Mouse (Mus musculus) mature B cell (primary cell): ENCODE data around the gene Galnt4.

ENCODE experiments used
- in situ Hi-C: fragments of 300-500 bp; cut with MboI; formaldehyde crosslinking; loops from 2 replicates; pipeline ENCODE4 v1.14.3; 2019

The Galnt4 gene

DNA sequence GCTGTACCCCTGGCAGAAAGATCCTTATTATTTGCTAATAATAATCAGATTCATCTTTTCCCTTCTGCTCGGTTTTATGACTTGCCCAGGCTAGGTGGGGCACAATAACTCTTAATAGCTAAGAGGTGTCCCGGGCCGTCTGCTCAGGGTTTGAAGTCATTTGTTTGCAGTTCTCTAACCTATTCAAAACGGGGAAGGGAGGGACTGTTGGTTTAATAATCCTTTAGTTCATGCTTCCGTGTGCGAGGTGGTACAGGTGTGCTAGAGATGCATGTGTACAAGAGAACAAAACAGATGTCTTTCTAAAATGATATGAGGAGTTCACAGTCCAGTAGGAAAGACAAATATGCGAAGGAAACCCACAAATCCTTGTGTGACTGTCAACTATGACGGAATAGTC is 6.3 kb downstream of the Galnt4 start:
- in situ Hi-C loops: no loop called here

DNA sequence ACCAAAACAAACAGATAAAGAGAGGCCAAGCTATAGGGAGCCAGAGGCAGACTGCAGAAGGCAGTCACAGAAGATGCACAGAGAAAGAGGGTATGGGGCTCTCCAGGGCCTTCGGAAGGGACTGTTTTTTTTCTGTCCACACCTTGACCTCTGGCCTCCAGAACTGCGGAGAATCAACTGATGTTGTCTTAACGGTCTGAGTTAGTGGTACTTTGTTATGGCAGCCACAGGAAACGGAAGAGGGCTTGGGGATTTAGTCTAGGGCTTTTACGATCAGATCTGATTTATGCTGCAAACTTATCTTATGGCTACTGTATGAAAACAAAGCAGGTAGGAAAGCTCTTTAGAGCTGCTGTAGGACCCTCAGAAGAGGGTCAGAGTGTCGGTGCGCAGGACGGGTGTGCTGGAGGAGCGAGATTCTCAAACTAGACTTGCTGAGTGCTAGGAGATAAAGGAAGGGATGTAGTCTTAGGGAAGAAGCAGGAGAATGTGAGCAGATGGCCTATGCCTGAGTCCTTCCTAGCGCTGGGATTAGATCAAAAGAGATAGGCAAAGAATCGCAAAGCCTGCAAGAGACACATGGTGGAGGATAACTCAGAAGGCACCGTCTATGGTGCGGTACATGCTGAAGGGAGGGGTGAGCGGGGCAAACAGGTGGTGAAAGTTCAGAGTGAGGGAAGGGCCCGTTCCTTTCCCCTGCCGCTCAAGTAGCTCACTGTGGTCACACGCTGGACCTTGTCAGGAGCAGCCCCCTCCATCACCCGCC is 7.7 kb downstream of the Galnt4 start:
- in situ Hi-C loops: no loop called here

DNA sequence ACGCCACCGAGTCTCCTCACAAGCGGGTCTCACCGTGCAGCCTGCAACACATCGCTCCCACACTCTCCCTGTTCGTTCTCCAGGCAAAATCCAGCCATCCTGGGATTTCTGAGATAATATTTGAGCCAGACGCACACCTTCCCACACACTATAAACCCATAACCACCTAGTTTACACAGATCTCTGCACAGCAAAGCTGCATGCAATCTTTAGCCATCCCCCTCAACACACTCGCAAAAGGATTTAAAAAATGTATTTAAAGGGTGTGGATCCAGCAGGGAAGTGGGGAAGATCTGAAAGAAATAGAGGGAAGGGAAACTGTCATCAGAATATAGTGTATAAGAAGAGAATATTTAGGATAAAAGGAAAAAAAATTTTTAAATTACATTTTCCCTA is 8.3 kb downstream of the Galnt4 start:
- in situ Hi-C loops: no loop called here

- in situ Hi-C loops: no loop called here
Measured at GRCm38 (mm10) chr10:99116650-99117615, 9.0 kb downstream of the Galnt4 start.

DNA sequence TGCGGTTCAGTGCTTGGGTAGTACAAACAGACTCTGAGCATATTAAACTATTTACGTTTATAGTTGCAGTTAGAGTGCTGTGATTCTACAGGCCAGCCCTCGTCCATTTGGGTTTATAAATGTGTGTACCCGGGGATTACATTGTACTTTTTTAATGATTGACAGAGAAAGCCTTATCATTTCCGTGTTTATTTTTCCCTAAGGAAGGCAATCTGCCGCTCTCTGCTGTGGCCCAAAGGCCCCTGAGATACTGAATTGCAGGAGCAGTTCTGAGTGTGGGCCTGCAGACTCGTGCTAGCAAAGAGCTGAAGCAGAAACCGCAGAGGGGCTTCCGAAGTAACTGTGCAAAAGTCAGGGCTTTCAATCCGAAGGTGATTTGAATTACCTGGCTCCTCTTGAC is 9.9 kb downstream of the Galnt4 start:
- in situ Hi-C loops: no loop called here

DNA sequence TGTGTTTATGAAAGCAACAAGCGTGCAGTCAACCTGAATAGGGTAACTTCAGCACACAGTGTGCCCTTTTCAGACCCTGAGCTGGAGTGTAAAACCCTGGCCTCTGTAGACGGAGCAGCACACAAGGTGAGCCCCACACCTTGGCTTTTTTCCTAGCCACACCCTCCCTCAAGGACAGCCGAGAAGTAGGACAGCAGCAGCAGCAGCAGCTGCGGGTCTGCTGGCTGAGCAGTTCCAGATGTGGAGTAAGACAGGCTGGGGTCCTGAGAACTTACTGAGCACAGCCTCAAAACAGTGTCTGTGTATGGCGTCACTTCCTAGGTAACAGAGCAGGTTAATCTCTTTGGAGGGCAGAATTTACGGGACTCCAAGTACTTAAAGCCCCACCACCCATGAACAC is 10.7 kb downstream of the Galnt4 start:
- in situ Hi-C loops: no loop called here

- in situ Hi-C loops: no loop called here
Measured at GRCm38 (mm10) chr10:99119471-99119870, 11.5 kb downstream of the Galnt4 start.

GRCm38 (mm10) chr10:99126225-99126624 is 18.3 kb downstream of the Galnt4 start, which contains the start of gene Phxr2:
Gene Phxr2 (minus strand): TSS chr10:99126325.
- in situ Hi-C loops: no loop called here

DNA sequence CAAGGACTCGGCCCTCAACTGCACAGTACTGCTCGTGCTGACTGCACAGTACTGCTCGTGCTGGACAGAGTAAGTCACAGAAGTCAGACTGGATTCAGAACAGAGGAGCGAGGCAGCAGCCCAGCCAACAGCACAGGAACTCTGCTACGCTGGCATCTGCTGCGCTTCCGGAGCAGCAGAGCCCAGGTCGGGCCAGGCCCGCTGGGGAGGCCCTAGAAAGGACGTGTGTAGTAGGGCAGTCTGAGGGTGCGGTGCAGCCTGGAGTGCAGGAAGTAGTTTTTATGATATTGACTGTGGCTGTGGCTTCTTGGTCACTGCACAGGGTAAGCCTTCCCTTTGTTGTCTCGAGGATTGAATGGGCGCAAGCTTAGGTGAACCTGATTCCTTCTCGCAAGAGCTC is 19.0 kb downstream of the Galnt4 start:
- in situ Hi-C loops: no loop called here

DNA sequence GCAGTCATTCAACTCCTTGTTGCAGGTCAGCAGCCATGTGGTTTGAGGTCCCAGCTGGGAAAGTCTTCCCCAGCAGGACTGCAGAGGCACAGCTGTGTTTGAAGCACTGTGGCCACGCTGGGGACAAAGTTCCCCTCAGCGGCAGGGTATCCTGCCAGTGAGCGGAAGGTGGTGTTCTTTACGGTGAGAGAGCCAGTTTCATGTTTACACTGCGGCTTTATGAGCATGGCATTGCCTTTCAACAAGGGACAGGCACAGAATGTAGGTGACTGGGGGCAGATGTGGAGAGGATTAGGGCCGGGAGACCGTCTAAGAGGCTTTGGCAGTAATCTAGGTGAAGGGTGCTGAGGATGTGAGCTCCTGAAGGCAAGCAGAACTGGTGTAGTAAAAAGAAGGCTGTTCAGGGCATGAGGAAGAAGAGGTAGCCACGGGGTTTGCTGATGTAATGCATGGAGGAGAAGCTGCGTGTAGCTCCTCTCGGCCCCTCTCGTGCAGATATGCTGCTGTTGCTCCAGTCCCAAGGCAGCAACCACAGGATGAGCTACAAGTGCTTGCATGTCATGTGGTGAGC is 19.8 kb downstream of the Galnt4 start:
- in situ Hi-C loops: no loop called here

DNA sequence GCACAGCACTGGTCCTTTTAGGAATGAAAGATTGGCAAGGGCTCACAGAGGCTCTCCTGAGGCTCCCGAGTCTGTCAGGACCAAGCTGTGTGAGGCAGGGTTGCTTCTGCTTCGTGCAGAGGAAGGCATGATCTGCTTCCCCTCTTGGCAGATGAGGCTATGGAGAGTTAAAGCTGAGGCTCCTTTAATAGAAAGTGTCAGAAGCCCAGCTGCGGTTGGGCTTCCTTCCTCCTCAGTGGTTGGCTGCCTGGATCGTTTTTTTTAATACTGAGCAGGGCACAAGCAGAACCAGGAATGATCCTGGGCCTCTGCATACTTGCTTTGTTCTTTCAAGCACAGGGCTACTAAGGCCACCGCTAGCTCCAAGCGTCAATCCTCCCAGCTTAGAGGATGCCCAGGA is 22.7 kb downstream of the Galnt4 start:
- in situ Hi-C loops: no loop called here

DNA sequence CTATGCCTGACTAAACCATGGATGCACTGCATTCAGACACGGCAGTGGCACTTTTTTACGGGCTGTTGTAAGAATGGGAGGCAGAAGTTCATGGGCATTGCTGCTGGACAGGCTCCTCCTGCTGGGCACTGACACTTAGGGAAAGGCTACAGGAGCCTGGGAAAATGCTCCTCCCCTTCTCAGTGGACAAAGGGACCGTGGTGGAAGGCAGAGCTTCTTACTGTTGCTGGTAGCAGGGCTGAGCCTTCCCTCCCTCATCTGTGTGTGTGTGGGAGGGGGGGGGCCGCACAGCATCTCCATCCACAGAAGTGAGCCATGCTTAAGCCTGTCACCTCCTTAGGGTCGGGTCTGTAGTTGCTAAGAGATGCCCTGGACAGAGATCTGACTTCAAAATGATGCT is 23.3 kb downstream of the Galnt4 start:
- in situ Hi-C loops: no loop called here

GRCm38 (mm10) chr10:99132189-99132588 is 24.2 kb downstream of the Galnt4 start:
- in situ Hi-C loops: no loop called here

DNA sequence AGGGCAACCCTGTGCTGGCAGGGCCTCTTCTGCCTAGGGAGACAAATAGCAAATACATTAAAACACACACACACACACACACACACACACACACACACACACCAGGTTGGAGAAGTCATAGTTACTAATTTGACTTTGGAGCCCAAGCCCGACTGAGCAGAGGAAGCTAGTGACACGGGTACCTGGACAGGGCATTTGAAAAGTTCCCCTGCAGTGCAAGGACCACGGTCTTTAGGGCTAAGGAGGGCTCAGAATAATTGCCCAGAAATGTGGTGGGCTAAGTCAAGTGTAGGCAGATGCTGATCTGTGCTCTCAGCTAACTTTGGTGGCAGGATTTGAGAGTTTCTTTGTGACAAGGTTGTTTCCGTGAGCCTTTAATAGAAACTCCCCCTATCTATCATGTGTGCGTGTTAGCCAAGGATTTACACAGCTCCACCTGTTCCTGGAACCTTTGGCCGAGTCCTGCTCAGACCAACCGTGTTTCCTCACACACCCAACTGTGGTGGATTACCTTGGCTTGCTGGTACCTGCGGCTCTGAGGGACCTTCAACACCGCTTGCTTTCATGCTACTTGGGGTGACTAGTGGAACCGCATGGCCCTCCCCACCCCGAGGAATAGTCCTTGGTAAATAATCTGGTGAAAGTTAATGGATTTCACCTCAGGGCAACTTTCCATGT is 24.8 kb downstream of the Galnt4 start:
- in situ Hi-C loops: no loop called here

DNA sequence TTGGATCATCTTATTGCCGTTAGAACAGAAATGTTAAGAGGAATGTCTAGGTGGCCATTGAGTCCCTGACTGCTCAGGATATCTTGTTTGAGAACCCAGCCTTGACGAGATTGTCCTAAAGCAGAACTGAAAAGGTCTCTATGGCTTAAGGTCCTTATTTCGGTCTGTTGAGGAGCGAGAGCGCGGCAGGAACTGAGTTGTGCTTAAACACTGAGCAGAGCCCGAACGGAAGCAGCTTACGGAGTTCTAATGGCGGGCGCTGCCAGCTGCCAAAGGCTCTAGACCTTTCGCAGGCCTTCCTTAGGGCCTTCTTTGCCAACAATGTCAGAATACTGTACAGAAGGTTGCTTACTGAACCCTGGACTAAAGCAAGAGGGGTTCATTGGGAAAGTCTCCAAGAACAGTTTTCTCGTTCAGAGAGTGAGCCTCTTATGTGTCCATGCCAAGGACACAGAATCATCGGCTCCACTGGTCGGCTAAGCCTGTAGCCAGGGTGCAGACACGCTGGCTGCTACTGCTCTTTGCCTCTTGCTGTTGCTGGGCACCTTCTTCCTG is 25.4 kb downstream of the Galnt4 start:
- in situ Hi-C loops: no loop called here

DNA sequence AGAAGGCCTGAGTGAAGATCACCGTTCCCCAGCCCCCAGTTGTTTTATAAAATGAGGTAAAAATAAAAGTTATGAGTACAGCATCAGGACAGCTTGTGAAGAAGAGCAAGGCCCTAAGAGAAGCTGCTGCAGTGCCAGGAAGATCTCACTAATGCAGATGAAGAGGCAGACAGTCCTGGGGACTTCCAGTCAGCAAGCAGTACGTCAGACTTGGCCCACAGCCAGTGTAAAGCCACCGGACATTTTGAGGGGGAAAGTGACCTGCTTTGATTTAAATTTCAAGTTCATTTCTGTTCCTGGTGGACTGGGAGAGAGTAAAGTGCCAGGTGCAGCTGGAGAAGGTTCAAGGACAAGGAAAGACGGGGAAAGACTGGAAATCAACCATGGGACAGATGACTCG is 28.4 kb downstream of the Galnt4 start:
- in situ Hi-C loops: no loop called here

GRCm38 (mm10) chr10:99145611-99146010 is 37.7 kb downstream of the Galnt4 start:
- in situ Hi-C loops: no loop called here

- in situ Hi-C loops: no loop called here
Measured at GRCm38 (mm10) chr10:99146596-99146995, 38.6 kb downstream of the Galnt4 start.

DNA sequence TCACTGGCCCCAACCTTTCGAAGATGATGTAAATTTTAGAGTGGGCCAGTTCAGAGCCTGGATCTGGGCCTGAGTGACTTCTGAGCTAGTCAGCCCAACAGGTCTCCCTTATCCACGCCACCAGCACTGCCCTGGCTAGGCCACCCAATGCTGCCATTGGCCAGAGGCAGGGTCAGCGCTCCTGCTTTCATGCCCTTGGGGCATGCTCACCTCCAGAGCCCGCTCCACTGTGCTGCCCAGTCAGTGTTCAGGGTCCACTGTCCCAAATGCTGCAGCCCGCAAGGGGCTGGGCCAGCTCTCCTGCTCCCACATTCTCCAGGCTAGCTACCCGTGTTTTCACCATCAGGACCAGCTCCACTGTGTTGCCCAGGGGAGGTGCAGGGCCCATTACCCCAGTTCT is 42.1 kb downstream of the Galnt4 start:
- in situ Hi-C loops: no loop called here

- in situ Hi-C loops: no loop called here
Measured at GRCm38 (mm10) chr10:99151580-99151979, 43.6 kb downstream of the Galnt4 start.

- in situ Hi-C loops: no loop called here
Measured at GRCm38 (mm10) chr10:99152063-99152462, 44.1 kb downstream of the Galnt4 start.

DNA sequence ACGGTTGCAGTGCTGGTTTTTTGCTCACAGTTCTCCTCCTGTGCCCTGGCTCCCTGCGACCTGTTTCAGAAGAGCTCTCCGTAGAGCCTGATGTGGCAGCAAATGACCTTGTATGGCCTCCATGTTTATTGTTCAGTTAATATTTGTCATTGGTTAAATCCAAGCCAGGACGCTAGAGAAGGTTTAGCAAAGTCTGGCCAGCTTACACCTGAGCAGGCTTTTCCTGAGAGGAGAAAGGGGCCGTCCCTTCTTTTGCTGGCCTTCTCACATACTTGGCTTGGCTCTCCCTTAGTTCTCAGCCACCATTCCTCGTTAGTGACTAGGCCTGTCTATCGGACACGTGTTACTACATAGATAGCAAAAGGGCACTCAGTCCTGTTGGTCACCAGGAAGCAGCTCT is 46.7 kb downstream of the Galnt4 start:
- in situ Hi-C loops: no loop called here
